Mouse (Mus musculus) brain, embryonic 14.5 days (tissue): ENCODE measurements at regions not wholly inside any gene's neighbourhood (a gene's known extent, or its start where the extent isn't known, plus 50 kb on each side); places are given as distances from the start of the nearest gene placed in this dataset.

Source experiments
- DNase-seq: peaks from one replicate; pipeline ENCODE4 v3.0.0-alpha.2; 2011; ENCODE audit warnings: low read depth
- CTCF ChIP-seq: fragments of 200-500 bp; IDR thresholded peaks from 2 replicates; pipeline ENCODE4 v1.5.1; 2012; ENCODE audit warnings: inconsistent platforms, mild to moderate bottlenecking, moderate library complexity, borderline replicate concordance; ENCODE audit not compliant: insufficient read depth, insufficient read length; ENCODE audit errors: extremely low read depth
- POLR2A ChIP-seq: fragments of 200-500 bp; IDR thresholded peaks from 2 replicates; pipeline ENCODE4 v1.6.1; 2012; ENCODE audit warnings: mild to moderate bottlenecking, inconsistent platforms, borderline replicate concordance; ENCODE audit not compliant: poor library complexity, insufficient read depth, insufficient read length, severe bottlenecking; ENCODE audit errors: extremely low read depth

DNA sequence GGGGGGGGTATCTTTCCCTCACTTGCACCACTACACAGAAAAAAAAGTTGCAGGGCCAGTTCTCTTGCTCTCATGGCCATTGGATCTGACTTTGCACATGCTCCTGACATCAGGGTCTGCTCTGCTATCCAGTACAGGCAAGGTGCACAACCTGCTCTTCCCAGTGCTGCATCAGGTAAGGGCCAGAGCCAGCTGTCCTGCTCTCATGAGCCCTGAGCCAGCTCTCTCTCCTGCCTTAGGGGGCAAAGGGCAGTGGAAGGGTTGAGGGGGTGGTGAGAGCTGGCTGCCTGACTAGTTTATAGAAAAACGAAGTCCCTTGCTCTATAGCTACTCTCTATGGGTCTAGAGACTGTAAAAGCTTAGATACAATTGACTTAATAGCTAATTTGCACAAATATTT, 927.6 kb downstream of the Rab28 start:
- DNase-seq, result no peak
- TF ChIP-seq POLR2A (no peak), CTCF (no peak)

DNA sequence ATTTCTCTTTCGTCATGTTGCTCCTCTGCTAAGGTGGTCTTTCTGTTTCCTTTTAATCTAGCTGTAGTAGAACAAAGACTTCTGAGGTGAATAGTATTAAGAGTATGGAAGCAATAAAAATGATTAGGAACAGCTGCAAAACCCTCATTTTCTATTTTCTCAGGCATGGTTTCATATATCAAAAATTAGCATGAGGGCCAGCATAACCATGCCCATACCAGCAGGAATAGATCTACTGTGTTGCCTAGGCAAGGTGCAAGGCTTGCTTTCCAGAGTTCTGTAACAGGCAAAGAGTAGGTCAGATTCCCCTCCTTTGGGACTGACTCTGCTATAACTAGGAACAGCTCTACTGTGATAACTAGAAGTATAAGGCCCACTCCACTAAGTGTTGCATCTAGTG, 928.1 kb downstream of the Rab28 start:
- TF ChIP-seq CTCF (no peak), POLR2A (no peak)
- no peak for DNase-seq

DNA sequence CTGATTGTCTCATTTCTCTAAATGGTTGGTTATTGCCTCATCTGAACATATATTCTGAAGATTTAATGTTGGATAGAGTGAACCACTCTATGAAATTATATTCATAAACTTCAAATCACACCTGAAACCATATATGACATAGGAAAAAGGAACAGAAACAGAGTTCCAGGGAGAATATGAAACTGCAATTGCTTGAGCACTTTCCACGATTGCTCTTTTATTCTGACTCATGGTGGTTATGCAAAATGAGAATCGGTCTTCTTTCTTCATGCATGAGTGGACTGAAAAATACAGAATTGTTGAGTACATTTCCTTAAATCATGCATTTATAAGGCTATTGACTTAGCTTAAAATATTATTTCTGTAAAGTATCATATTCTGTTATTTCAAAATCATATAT, 932.1 kb downstream of the Rab28 start:
- no peak for DNase-seq
- no peak for TF ChIP-seq CTCF
- no peak for TF ChIP-seq POLR2A

GRCm38 (mm10) chr5:40760224-40760623, 947.7 kb downstream of the Rab28 start:
- TF ChIP-seq CTCF (no peak), POLR2A (no peak)
- no peak for DNase-seq

GRCm38 (mm10) chr5:40750044-40750443, 957.9 kb downstream of the Rab28 start:
- TF ChIP-seq POLR2A (no peak), CTCF (peak; percentile 25; the same call in 1 of the 2 replicates)
- DNase-seq, result peak; percentile 23

DNA sequence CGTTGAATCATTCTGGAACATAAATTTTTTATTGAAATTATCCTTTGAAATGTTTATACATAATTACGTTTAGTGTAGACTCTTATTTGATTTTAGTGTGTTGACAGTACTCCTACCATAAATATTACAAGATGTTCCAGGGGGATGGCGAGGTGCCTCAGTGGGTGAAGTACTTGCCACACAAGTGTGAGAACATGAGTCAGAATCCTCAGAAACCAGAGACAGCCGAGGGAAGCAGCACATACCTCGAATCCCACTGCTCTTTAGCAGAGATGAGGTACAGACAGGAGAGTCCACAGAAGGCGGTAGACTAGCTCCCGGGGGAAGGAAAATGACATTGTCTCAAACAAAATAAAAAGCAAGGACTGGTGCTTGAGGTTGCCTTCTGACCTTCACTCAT, 972.3 kb downstream of the Rab28 start:
- TF ChIP-seq CTCF, result no peak
- no peak for DNase-seq

DNA sequence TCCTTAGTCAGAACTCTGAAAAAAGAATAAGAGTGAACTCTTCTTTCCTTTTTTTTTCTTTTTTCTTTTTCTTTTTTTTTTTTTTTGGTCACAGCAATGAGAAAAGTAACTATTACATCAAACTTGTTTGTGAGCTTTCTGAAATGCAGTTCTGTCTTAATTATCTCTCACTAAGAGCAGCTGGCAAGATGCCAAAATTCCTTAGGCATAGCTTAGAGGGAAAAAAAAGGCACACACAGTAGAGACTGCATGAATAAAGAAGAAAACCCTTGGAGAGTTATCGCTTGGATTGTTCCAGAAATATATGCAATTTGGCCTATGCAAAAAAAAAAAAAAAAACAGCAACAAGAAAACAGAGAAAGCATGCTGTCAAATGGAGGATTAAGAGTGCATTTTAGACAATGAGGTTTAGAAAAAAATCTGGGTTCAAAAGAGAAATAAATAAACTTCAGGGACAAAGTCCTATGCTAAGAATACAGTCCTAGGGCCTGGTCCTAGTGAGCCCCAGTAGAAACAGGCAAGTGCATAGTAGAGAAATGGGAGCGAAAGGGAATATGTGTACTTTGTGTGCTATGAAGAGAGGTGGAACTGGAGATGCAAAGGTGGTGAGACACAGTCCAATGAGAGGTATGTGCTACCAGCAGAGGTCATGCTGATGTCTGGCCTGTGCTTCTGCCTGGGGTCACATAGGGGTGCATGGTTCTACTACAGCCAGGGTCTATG, 974.0 kb downstream of the Rab28 start:
- TF ChIP-seq CTCF (no peak), POLR2A (no peak)
- peak; percentile 84 for DNase-seq

- TF ChIP-seq POLR2A, result no peak
- TF ChIP-seq CTCF, result no peak
- DNase-seq, result peak; percentile 14
These were observed 959.3 kb upstream of the Hs3st1 start for GRCm38 (mm10) chr5:40714497-40715128.

DNA sequence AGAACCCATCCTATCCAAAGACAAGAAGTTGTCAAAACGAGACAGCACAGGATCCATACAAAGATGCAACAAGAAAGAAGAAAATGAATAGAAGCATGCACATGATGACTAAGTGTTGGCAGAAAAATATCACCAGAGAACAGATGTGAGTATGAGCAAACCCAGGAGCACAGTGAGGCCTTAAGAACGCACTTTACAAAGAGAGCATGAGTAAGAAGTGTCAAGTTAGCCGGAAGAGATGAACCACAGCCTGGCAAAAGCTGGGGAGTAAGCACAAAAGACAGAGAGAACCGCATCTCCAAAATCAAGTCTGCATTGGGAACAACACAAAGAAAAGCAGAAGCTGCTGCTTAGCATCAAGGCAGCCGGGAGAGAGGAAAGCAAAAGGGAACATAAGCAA, 946.4 kb upstream of the Hs3st1 start:
- DNase-seq, result no peak
- no peak for TF ChIP-seq POLR2A

DNA sequence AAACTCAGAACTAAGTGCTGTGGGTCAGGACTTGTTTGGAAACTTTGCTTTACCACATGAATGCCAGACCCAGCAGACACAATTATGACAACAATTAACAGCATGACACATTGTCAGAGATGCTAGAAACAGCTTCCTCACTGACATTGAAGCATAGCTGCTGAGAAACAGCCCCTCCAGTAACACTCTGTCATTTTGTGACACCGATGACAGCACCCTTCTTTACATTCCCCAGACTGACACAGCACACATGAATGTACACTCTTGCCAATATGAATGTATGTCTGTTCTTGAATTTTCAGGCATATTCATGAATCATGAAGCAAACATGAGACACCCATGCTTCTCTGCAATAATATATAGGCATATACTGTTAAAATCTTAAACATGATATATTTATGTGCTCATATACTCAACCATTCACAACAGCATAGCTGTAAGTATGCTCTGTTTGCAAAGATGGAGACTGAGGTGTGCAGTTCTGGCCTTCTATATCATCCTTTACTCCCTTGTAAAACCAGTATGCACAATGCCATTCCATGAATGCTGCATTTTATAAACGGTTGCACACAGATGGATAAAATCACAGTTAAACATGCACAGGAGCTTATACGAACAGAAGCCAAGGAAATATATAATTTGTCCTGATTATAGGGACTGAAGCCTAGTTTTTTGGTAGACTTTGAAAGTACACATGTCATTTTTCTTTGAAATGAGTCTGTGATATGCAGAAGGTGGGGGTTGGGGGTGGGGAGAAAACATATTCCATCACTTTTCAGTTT, 942.4 kb upstream of the Hs3st1 start:
- peak; percentile 55 for DNase-seq
- TF ChIP-seq CTCF, result no peak
- TF ChIP-seq POLR2A, result no peak
